Mouse (Mus musculus): ENCODE results near the gene Mast1.

DNA sequence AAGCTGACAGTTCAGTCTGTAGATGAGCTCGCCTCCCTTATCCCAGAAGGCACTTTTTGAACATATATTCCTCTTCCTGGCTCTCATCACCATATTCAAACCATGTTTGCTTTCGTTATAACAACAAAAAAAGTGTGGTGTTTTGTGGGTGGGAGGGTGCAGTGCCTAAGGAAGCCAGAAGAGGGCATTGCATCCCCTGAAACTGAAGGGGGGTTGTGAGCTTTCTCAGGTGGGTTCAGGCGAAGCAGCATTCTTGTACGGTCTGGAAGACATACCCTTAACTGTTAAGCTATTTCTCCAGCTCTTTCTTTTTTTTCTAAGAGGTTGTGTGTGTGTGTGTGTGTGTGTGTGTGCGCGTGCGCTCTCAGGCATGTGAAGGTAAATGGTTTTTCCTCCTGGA, 38.3 kb upstream of the Mast1 start:
- TF ChIP-seq CTCF (IDR thresholded peaks at IDR 0.05) (peak; percentile 89), EP300 (IDR thresholded peaks at IDR 0.05; ENCODE audit: insufficient read depth, low read depth, low read length) (peak; percentile 58; the same call in 1 of the 2 replicates)

All from heart, adult 2 months (tissue).